Mouse (Mus musculus) MEL (cell line): ENCODE results near the gene Cldn4.

Experiments
- CTCF ChIP-seq, 3 experiments: IDR thresholded peaks in 2 of 3; conservative IDR thresholded peaks in 1 of 3; 2 replicates each; pipeline ENCODE4 v1.5.1; 2011 to 2012; ENCODE audit warnings: low read length in 3 of 3, low read depth in 2 of 3, mild to moderate bottlenecking in 2 of 3, improper control_type of control experiment in 1 of 3, inconsistent platforms in 1 of 3, mixed read lengths in 1 of 3, moderate library complexity in 1 of 3; ENCODE audit not compliant: control insufficient read depth in 1 of 3, insufficient read depth in 1 of 3, poor library complexity in 1 of 3, severe bottlenecking in 1 of 3
- ELF1 ChIP-seq: IDR thresholded peaks from 2 replicates; pipeline ENCODE4 v1.6.1; 2014; ENCODE audit warnings: low read depth, mild to moderate bottlenecking, inconsistent platforms, low read length, improper control_type of control experiment, moderate library complexity
- EP300 ChIP-seq, 2 experiments: IDR thresholded peaks; 2 replicates each; pipeline ENCODE4 v1.6.1; 2011; ENCODE audit warnings: improper control_type of control experiment in 2 of 2, low read length in 2 of 2, low read depth in 1 of 2, mild to moderate bottlenecking in 1 of 2
- MAX ChIP-seq: IDR thresholded peaks from 2 replicates; pipeline ENCODE4 v1.6.1; 2011; ENCODE audit warnings: low read length, improper control_type of control experiment
- NELFE ChIP-seq: IDR thresholded peaks from 2 replicates; pipeline ENCODE4 v1.6.1; 2011; ENCODE audit warnings: low read depth, low read length, improper control_type of control experiment
- SMC3 ChIP-seq: IDR thresholded peaks from 2 replicates; pipeline ENCODE4 v1.6.1; 2011; ENCODE audit warnings: low read depth, low read length, improper control_type of control experiment
- ZC3H11A ChIP-seq: IDR thresholded peaks from 2 replicates; pipeline ENCODE4 v1.6.1; 2012; ENCODE audit warnings: low read depth, mild to moderate bottlenecking, inconsistent platforms, low read length, improper control_type of control experiment
- ZMIZ1 ChIP-seq: IDR thresholded peaks from 2 replicates; pipeline ENCODE4 v1.6.1; 2012; ENCODE audit warnings: low read depth, mild to moderate bottlenecking, inconsistent platforms, low read length, improper control_type of control experiment, moderate library complexity

DNA sequence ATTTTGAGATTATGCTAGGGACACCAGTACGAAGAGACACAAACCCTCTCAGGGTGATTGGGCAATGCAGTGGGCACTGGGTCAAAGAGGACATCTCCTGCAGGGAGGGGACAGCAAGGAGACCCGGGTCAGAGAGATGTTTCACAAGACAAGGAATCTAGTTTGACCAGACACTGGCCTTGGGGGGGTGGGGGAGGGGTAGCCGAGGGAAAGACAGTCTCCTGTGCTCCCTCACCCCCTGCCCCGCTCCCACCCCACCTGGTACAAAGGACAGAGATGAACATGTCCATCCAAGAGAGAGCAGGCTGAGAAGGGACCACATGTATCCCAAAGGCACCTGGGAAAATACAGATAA, 1.3 kb upstream of the Cldn4 start:
- TF ChIP-seq CTCF (IDR thresholded peaks at IDR 0.05 in 2 of 3, conservative IDR thresholded peaks at IDR 0.05 in 1 of 3; ENCODE audit: control insufficient read depth in 1 of 3, insufficient read depth in 1 of 3, low read depth in 2 of 3, low read length in 3 of 3, poor library complexity in 1 of 3, severe bottlenecking in 1 of 3) (no peak), ZC3H11A (no peak), EP300 (IDR thresholded peaks at IDR 0.05; ENCODE audit: low read depth in 1 of 2, low read length in 2 of 2) (no peak), SMC3 (no peak), ELF1 (no peak), ZMIZ1 (no peak), MAX (no peak), NELFE (no peak)
